Mouse (Mus musculus) testis, adult 2 months (tissue): Measurements from ENCODE around the gene Otud4.

Source experiments
- CTCF ChIP-seq: fragments of 200-500 bp; IDR thresholded peaks from 2 replicates; pipeline ENCODE4 v1.5.1; 2012; ENCODE audit warnings: low read depth, mild to moderate bottlenecking, inconsistent platforms, low read length, moderate library complexity; ENCODE audit not compliant: control insufficient read depth, insufficient read depth, insufficient replicate concordance
- POLR2A ChIP-seq: fragments of 200-500 bp; IDR thresholded peaks from 2 replicates; pipeline ENCODE4 v1.6.1; 2012; ENCODE audit warnings: low read depth, mild to moderate bottlenecking, inconsistent platforms, low read length, moderate library complexity; ENCODE audit not compliant: control insufficient read depth

GRCm38 (mm10) chr8:79649569-79649968, 10.2 kb downstream of the Otud4 start:
- no peak for TF ChIP-seq POLR2A
- TF ChIP-seq CTCF, result no peak
